Mouse (Mus musculus): Measurements from ENCODE around the gene Tyw1.

GRCm38 (mm10) chr5:130327615-130328263 is 72.3 kb downstream of the Tyw1 start:
- TF ChIP-seq POLR2A (IDR thresholded peaks at IDR 0.05; ENCODE audit: insufficient read depth, low read depth, low read length): no peak
- no peak for TF ChIP-seq CTCF (IDR thresholded peaks at IDR 0.05)
